Mouse (Mus musculus): ENCODE measurements around the gene Comt.

Comt gene

DNA sequence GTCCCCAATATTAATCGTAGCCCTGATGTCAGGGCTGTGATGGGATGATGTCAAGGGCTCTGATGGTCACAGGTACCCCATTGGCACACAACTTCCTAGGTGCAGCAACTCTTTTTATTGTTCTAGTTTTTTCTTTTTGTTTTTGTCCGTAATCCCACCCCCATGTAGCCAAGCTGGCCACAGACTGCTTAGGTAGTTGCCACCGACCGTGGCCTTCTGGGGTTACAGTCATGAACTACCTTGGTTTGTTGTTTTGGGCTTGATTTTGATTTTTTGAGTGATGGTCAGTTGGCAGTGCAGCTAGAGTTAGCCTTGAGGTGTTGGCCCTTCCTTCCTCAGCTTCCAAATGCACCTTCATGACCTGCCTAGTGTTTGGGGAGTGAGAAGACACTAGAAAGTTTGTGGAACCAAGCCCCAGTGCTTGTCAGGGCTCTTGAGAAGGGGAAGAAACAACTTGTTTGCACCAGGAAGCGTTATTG is at the start of gene Comt:
TSS of gene Comt (minus strand) at position 51 of the 479 bp plus-strand sequence.
- DNase-seq, result no peak

GRCm38 (mm10) chr16:18474021-18474420 is 47.4 kb upstream of the Comt start:
- DNase-seq, result no peak

DNA sequence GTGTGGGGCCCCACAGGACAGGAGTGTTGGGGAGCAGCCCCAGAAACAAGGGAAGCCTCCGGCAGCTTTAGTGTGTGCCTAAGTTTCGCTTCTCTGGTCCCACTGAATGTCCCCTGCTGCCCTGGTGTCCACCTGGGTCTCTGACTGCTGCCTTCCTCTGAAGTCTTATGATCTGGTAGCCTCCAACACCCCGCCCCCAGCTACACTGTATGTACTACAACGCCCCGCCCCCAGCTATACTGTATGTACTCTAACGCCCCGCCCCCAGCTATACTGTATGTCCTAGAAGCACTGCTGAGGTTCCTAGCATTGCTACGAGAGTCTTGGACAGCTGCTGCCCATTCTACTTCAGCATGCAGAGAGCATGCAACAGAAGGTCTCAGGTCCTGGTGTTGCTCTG is 46.3 kb upstream of the Comt start:
- DNase-seq, result no peak

DNA sequence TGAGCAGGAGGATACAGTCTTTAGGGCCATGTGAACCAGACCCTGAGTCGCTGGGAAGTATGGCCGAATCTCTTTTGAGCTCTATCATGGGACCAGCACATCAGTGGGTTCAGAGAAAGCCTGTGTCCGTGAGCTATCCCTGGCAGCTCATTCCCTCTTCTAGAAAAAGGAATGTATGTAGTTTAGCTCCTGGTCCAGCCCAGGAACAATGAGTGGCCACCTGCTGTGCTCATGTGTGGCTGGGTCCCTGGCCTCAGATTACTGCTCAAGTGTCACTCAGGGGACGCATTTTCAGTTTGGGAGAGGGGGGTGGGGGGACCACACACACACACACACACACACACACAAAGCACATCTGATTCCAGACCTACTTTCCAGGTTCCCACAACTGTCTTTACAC is 45.8 kb upstream of the Comt start:
- DNase-seq, result no peak

- DNase-seq, result no peak
Measured at GRCm38 (mm10) chr16:18471976-18472375, 45.3 kb upstream of the Comt start.

GRCm38 (mm10) chr16:18471381-18471955 is 44.8 kb upstream of the Comt start:
- DNase-seq, result no peak

GRCm38 (mm10) chr16:18470829-18471228 is 44.2 kb upstream of the Comt start:
- DNase-seq, result no peak

- no peak for DNase-seq
Measured at GRCm38 (mm10) chr16:18464271-18464670, 37.6 kb upstream of the Comt start.

DNA sequence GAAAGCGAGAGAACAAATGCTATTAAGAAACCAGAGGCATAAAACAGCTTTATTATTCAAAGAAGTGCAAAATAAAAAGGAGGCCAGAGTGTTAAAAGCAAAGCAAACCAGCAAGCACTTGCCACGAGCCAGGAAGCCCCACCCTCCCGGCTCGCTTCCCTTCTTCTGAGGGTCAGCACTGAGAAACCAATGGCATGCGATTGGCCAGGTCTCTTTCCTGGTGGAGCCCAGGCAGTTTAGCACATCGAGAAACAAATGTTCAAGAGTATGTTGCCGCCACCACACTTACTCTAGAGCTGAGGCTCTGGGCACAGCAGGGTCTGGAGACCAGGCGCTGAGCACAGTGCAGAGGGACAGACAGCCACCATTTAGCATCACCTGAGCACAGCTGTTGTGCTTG is 35.9 kb upstream of the Comt start:
- DNase-seq, result no peak

GRCm38 (mm10) chr16:18462031-18462430 is 35.4 kb upstream of the Comt start:
- DNase-seq, result no peak

DNA sequence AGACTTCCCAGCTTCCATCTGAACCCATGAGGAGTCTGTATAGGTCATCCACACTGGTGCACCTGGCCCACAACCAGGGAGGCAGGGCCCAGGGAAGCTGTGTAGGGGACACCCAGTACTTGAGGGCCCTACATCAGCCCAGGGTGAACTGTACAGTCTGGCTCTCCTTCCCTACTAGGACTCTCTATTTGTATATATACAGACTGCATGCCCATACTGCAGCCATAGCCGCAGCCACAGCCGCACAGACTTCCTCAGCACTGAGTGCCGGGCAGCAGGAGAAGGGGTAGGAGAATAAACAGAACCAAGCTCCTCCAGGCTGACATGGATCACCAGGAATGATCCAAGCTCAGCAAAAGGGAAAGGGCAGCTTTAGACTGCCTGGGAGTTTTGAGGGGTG is 34.2 kb upstream of the Comt start:
- DNase-seq, result no peak

- no peak for DNase-seq
Measured at GRCm38 (mm10) chr16:18459955-18460370, 33.3 kb upstream of the Comt start.

DNA sequence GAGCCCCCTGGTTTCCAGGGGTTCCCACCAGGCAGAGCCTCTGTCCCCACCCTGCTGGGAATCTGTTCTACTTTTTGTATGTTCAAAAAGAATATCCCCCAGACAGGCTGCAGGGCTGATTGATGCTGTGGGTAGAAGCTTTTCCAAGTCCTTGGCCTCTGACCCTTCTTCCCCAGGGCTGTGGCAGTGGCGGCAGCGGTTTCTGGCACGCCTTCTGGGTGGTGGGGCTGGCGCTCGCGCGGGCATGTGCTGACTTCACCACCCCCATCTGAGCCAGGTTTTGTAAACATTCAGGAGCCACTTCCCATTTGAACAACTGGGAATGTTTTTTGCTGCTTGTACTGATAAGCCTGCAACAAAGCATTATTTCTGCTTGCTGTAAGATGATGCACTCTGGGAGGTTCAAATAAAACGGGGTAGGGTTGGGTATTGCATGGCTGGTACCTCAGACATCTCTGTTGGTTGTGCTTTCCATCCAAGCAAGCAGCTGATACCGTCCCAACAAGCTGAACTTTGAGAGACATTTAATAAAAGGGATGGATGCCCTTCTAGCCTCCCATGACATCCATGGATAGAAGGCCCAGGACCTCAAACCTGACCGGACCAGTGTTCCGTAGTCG is 32.8 kb upstream of the Comt start:
- no peak for DNase-seq

GRCm38 (mm10) chr16:18458661-18459060 is 32.0 kb upstream of the Comt start:
- DNase-seq, result no peak

DNA sequence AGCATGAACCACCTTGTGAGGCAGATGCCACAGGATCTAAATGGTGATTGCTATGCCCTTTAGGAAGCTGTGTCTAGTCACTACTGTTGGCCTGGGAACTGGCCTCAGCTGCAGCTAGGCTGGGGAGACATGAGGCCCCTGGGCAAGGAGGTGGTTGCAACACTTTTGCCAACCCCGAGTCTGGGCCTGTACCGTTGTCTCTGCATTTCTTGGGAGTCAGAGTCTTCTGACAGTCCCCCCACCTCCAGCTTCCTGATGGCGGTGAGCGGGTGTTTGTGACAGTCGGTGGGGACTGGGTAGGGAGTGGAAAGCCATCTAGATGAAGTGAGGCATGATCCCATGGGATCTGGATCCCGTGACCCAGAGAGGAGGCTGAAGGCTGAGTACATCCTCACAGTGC is 28.8 kb upstream of the Comt start:
- DNase-seq, result no peak

DNA sequence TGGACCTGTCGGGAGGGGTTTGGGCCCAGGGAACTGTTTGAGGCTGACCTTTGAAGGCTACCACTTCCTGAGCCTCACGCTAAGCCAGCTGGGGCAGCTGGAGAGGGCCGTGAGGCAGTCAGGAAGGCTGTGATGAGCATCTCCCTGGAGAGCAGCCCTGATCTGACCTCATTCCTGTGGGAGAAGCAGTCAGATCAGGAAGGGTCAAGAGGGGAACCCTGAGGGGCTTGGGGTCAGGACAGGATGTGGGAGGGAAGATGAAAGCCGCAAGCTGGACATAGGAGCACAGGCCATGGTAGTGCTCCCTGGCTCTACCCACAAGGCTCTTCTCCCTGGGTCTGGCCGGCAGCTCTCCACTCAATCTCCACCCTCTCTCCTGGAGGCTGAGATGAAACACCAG is 27.2 kb upstream of the Comt start:
- DNase-seq, result no peak

- DNase-seq, result no peak
Measured at GRCm38 (mm10) chr16:18452361-18452862, 25.8 kb upstream of the Comt start.

DNA sequence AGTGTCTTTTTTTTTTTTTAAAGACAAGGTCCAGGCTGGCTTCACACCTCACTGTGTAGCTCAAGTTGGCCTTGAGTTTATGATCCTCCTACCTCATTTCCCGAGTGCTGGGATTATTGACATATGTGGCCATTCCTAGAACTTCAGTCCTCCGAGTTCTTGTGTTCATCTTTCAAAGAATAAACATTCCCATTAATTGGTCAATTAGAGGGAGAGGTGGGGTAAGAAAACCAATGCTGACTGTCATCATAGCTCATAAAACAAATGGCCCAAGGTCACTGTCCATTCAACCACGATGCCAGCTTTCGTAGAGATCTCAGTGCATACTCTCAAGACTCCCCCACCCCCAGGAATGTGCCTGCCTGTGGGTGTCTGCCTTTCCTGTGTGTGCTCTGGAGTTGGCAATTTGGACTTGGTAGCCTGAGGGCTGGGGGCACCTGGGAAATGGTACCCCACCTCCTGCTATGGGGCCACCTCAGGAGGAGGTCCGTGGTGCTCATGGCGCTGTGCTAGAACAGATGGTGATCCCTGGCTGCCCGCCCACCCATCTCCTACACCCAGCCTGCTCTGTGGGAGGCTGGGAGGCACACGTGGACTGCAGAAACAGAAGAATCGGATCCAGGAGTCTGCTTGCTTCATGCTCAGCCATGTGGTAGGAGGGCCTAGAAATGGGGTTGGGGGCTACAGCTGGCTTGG is 25.0 kb upstream of the Comt start:
- DNase-seq, result peak; percentile 74

- DNase-seq, result no peak
Measured at GRCm38 (mm10) chr16:18449005-18449404, 22.4 kb upstream of the Comt start.

DNA sequence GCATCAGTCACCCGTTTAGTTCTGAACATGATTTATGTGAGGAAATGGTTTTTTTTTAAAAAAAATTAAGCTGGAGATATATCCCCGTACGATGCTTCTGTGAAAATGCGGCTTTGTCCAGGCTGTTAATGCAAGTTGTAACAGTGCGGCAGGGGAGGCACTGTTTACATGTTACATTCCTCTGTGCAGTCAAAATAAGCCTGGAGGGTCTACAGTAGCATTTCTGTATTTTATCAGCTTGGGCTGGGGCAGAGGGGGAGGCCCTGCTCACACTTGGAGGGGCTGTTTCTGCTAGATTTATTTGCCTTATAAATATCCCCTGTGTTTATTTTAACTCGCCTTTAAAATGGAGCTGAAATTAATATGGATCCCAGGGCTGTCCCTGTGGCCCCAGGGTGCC is 21.5 kb upstream of the Comt start:
- DNase-seq, result no peak

GRCm38 (mm10) chr16:18447243-18447642 is 20.6 kb upstream of the Comt start:
- DNase-seq, result no peak

DNA sequence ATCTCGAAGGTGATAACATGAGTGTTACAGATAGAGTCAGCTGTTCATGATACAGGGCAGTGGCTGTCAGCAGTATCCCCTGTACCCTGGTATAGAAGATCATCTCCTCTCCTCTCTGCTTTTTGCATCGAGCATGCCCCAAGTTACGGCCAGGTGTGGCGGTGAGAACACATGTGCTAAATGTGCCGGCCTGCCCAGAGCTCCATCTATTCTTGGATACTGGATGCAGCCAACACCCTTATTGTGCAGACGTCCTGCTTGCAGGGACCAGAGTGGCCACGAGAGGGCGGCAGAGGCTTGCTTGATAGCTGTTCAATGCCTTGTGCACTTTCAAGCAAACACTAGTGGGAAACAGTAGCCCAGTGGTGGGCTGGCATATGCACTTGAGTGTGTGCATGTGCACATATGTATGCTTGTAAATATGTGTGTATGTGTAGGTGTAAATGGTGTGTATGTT is 16.8 kb upstream of the Comt start:
- peak; percentile 99 for DNase-seq

DNA sequence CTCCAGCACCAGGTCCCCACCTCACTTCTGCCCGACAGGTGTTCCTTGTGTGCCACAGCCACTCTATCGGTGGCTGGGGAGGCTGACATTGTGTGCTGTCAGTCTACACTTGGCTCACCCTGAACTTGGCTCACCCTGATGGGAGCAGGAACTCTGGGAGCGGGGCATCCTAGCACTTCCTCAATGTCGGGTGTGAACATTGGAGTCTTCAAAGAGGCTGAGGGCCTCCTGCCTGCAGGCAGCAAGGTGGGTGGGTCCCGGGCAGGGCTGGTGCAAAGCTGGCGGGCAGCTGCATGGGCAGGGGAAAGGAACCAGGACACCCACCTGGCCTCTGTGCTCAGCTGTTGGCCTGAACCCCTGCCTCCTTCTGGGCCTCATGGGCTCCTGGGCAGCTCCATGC is 9.5 kb upstream of the Comt start:
- DNase-seq, result no peak

GRCm38 (mm10) chr16:18433341-18433920 is 6.8 kb upstream of the Comt start:
- no peak for DNase-seq
